Mouse (Mus musculus) embryonic fibroblast, embryonic 13.5 days (primary cell): ENCODE results near the gene Chl1.

Experiments used
- CTCF ChIP-seq: IDR thresholded peaks from 2 replicates; pipeline ENCODE4 v1.5.1; 2011; ENCODE audit warnings: mild to moderate bottlenecking, control low read depth, low read length, moderate library complexity, borderline replicate concordance; ENCODE audit not compliant: insufficient read depth
- POLR2A ChIP-seq: IDR thresholded peaks from 2 replicates; pipeline ENCODE4 v1.6.1; 2011; ENCODE audit warnings: low read depth, mild to moderate bottlenecking, control low read depth, low read length, moderate library complexity

DNA sequence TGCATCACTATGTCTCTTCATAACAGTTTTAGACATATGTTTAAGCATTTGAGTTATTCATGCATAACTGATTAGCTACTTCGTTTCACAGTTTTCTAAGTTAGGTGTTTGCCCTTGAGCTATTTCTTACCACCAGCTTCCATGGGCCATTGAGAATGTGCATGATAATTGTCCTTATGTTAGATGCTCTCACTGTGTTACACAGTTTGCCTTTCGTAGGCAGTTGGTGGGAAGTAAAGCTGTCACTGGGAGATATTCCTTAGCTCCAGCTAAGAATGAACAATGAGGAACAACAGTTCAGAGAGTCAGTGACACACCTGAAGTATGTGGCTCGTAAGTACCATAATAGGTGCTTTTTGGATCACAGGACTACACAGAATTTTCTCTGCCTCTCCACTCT is 35.9 kb downstream of the Chl1 start:
- no peak for TF ChIP-seq CTCF
- no peak for TF ChIP-seq POLR2A
